Mouse (Mus musculus): ENCODE results near the gene Arhgap21.

DNA sequence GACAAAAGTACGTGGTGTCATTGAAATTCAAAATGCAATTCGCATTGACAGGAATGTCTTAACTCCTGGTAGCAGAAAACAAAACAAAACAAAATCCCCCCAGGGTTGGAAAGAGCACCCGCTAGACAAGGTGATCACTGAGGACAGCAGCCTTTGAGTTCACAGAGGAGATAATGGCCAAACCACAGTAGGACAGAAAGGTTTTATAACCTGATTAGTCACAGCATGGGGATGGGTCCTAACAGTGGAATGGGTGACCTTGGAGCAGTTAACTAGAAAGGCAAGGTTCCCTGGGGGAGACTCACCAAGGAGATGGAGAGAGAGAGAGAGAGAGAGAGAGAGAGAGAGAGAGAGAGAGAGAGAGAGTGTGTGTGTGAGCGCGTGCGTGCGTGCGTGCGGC lies 34.3 kb downstream of the Arhgap21 start:
- TF ChIP-seq CTCF (IDR thresholded peaks at IDR 0.05; ENCODE audit: extremely low read depth, insufficient read depth, low read length): no peak
- TF ChIP-seq POLR2A (IDR thresholded peaks at IDR 0.05; ENCODE audit: extremely low read depth, insufficient read depth, low read length): no peak

Measured in cortical plate, adult 2 months (tissue).